Mouse (Mus musculus): ENCODE results near the gene Naaladl2.

Naaladl2 gene

GRCm38 (mm10) chr3:23972747-23973667, 1171.1 kb downstream of the Naaladl2 start:
- in situ Hi-C loops (cut with MboI, MseI), result no loop called here

DNA sequence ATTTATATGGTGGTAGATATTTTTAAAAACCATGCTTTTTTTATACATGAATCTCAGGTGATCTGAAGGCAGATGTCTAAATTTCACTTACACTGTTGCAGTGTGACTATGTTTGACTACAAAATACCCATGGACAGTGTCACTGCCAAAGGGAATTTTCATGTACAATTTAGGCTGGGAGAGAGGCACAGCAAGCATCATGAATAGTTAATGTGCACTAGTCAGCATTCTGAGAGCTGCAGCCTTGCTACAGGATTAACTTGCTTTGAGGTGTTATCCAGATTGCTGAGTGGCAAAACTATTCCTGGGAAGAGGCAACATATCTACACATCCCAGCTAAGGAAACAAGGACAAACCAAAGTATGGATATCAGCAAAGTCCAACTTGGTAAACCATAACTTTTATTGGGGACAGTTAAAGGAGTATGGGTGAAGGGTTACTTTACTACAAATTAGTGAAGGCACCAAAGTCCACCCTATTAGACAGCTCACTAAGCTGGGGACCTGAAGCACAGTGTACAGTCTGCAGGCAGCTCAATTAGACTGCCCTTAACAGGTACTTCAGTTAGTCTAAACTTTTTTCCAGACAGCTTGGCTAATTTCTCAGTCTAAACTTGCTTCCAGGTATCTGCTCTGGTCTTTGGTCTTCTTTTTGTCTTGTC, 1181.0 kb downstream of the Naaladl2 start:
- in situ Hi-C loops (cut with MboI, MseI), result no loop called here

GRCm38 (mm10) chr3:23946182-23946581, 1197.9 kb downstream of the Naaladl2 start:
- in situ Hi-C loops (cut with MboI, MseI), result no loop called here

- in situ Hi-C loops (cut with MboI, MseI), result no loop called here
Measured at GRCm38 (mm10) chr3:23937299-23937698, 1206.8 kb downstream of the Naaladl2 start.

DNA sequence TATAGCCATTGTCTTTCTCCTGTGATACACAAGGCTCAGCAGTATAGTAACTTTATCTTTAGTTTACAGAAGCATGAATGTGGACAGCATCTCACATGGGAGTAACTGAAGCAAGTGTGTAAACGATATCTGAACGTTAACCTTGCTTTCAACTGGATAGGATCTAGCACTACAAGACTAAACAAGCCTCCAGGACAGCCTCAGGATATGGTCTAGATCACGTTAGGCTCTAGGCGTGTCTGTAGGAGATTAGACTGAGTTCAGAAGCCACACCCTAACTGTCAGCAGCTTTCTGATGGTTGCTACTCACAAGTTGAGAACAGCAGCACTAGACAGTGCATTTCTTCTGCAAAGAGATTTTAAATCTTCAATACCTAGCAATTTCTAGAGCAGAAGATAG, 1216.0 kb downstream of the Naaladl2 start:
- in situ Hi-C loops (cut with MboI, MseI), result no loop called here

DNA sequence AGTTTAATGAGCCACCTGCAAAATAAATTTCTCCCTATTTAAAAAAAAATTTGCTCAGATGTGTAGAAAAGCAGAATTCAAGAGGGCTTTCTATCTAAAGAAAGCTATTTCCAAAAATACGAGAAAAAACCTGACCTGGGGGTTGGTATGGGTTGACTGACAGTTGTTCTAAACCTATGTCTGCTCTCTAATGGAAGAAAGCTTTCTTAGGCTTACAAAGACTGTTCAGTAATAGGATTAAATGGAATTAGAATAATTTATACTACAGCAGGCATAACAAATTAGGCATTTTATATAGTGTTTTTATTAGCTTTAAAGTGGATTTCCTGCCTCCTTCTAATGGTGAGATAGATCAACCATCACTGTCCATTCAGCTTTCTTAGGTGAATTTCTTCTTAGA, 1236.4 kb downstream of the Naaladl2 start:
- in situ Hi-C loops (cut with MboI, MseI), result no loop called here

- in situ Hi-C loops (cut with MboI, MseI), result no loop called here
Measured at GRCm38 (mm10) chr3:23865688-23866087, 1278.4 kb downstream of the Naaladl2 start.

- in situ Hi-C loops (cut with MboI, MseI), result no loop called here
Measured at GRCm38 (mm10) chr3:23857275-23857674, 1286.8 kb downstream of the Naaladl2 start.

DNA sequence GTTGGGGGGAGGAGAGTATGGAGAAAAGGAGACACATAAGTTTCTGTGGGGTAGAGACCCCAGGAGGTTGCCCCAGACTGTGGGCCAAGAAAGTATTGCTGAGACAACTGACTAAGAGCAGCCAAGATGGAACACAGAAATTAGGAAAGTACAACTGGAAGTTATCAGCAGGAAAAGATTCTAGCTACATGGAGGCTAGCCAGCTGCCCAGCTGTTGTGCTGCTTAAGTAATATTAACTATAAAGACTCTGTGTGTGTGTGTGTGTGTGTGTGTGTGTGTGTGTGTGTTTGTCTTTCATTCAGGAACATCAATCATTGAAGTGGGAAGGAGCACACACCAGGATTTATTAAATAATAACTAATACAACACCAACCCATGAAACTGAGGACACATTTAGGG, 1326.5 kb downstream of the Naaladl2 start:
- in situ Hi-C loops (cut with MboI, MseI), result no loop called here

GRCm38 (mm10) chr3:23758746-23759145, 1385.3 kb downstream of the Naaladl2 start:
- in situ Hi-C loops (cut with MboI, MseI), result no loop called here

Data from T-helper 1 cell (primary cell).